Mouse (Mus musculus): ENCODE data around the gene Invs. TPM values are rescaled to one million over a fixed set of nuclear protein-coding genes. Genes with fewer than 3 reads are reported as not detected.

Invs gene
- polyA plus RNA-seq, 1 experiment, result 3.6 TPM

- DNase-seq, result no peak
- H3K27me3 ChIP-seq (ENCODE audit: control insufficient read depth, insufficient read depth, low read length), result no peaks in the 10 kb centered on the region
- no peaks in the 10 kb centered on the region for H3K4me1 ChIP-seq (replicated peaks; ENCODE audit: control insufficient read depth, insufficient read depth, low read length)
- TF ChIP-seq CTCF (IDR thresholded peaks at IDR 0.05; ENCODE audit: borderline replicate concordance, control insufficient read depth, extremely low read depth, insufficient read depth, low read length, poor library complexity) (no peak), POLR2A (IDR thresholded peaks at IDR 0.05; ENCODE audit: control insufficient read depth, extremely low read depth, insufficient read depth, low read length, poor library complexity) (no peak)
- no peak overlapping the region for H3K27ac ChIP-seq (ENCODE audit: control insufficient read depth, insufficient read depth, low read length)
- peaks cover 49% of the 10 kb centered on the region for H3K36me3 ChIP-seq (ENCODE audit: control insufficient read depth, insufficient read depth, low read length)
- H3K4me3 ChIP-seq (ENCODE audit: control insufficient read depth, insufficient read depth, low read length), result no peak overlapping the region
- WGBS, result 98% methylated on average over 6 of the region's 6 CpGs
Observed at GRCm38 (mm10) chr4:48458436-48458835, 178.9 kb downstream of the Invs start.

- no peak overlapping the region for H3K27ac ChIP-seq (ENCODE audit: control insufficient read depth, insufficient read depth, low read length)
- 95% methylated on average over 1 of the region's 1 CpGs for WGBS
- DNase-seq, result no peak
- H3K36me3 ChIP-seq (ENCODE audit: control insufficient read depth, insufficient read depth, low read length), result peaks cover 36% of the 10 kb centered on the region
- no peaks in the 10 kb centered on the region for H3K4me1 ChIP-seq (replicated peaks; ENCODE audit: control insufficient read depth, insufficient read depth, low read length)
- no peak overlapping the region for H3K4me3 ChIP-seq (ENCODE audit: control insufficient read depth, insufficient read depth, low read length)
- TF ChIP-seq POLR2A (IDR thresholded peaks at IDR 0.05; ENCODE audit: control insufficient read depth, extremely low read depth, insufficient read depth, low read length, poor library complexity) (no peak), CTCF (IDR thresholded peaks at IDR 0.05; ENCODE audit: borderline replicate concordance, control insufficient read depth, extremely low read depth, insufficient read depth, low read length, poor library complexity) (no peak)
- no peaks in the 10 kb centered on the region for H3K27me3 ChIP-seq (ENCODE audit: control insufficient read depth, insufficient read depth, low read length)
Observed at GRCm38 (mm10) chr4:48461060-48461459, 181.5 kb downstream of the Invs start.

GRCm38 (mm10) chr4:48470977-48471376 lies 191.4 kb downstream of the Invs start:
- H3K27ac ChIP-seq (ENCODE audit: control insufficient read depth, insufficient read depth, low read length), result no peak overlapping the region
- WGBS, result 63% methylated on average over 1 of the region's 1 CpGs
- no peak overlapping the region for H3K4me3 ChIP-seq (ENCODE audit: control insufficient read depth, insufficient read depth, low read length)
- H3K4me1 ChIP-seq (replicated peaks; ENCODE audit: control insufficient read depth, insufficient read depth, low read length), result peaks cover 3% of the 10 kb centered on the region; the same call in 1 of the 2 replicates
- no peak for DNase-seq
- TF ChIP-seq CTCF (IDR thresholded peaks at IDR 0.05; ENCODE audit: borderline replicate concordance, control insufficient read depth, extremely low read depth, insufficient read depth, low read length, poor library complexity) (no peak), POLR2A (IDR thresholded peaks at IDR 0.05; ENCODE audit: control insufficient read depth, extremely low read depth, insufficient read depth, low read length, poor library complexity) (no peak)
- peaks cover 18% of the 10 kb centered on the region for H3K36me3 ChIP-seq (ENCODE audit: control insufficient read depth, insufficient read depth, low read length)
- H3K27me3 ChIP-seq (ENCODE audit: control insufficient read depth, insufficient read depth, low read length), result no peaks in the 10 kb centered on the region

- Histone ChIP-seq H3K4me3 (ENCODE audit: control insufficient read depth, insufficient read depth, low read length) (peak overlapping the region; percentile 86), H3K27ac (ENCODE audit: control insufficient read depth, insufficient read depth, low read length) (no peak overlapping the region), H3K36me3 (ENCODE audit: control insufficient read depth, insufficient read depth, low read length) (peaks cover 13% of the 10 kb centered on the region), H3K27me3 (ENCODE audit: control insufficient read depth, insufficient read depth, low read length) (no peaks in the 10 kb centered on the region), H3K4me1 (replicated peaks; ENCODE audit: control insufficient read depth, insufficient read depth, low read length) (peaks cover 3% of the 10 kb centered on the region; the same call in 1 of the 2 replicates)
- TF ChIP-seq POLR2A (IDR thresholded peaks at IDR 0.05; ENCODE audit: control insufficient read depth, extremely low read depth, insufficient read depth, low read length, poor library complexity) (no peak), CTCF (IDR thresholded peaks at IDR 0.05; ENCODE audit: borderline replicate concordance, control insufficient read depth, extremely low read depth, insufficient read depth, low read length, poor library complexity) (no peak)
- peak; percentile 27 for DNase-seq
- 10% methylated on average over 12 of the region's 12 CpGs for WGBS
Observed at GRCm38 (mm10) chr4:48472052-48472791, 192.7 kb downstream of the Invs start.

- H3K4me1 ChIP-seq (replicated peaks; ENCODE audit: control insufficient read depth, insufficient read depth, low read length), result peaks cover 3% of the 10 kb centered on the region; the same call in 1 of the 2 replicates
- peaks cover 8% of the 10 kb centered on the region for H3K36me3 ChIP-seq (ENCODE audit: control insufficient read depth, insufficient read depth, low read length)
- H3K27me3 ChIP-seq (ENCODE audit: control insufficient read depth, insufficient read depth, low read length), result no peaks in the 10 kb centered on the region
- DNase-seq, result peak; percentile 95
- WGBS, result under 1% methylated on average over 89 of the region's 89 CpGs
- TF ChIP-seq CTCF (IDR thresholded peaks at IDR 0.05; ENCODE audit: borderline replicate concordance, control insufficient read depth, extremely low read depth, insufficient read depth, low read length, poor library complexity), result no peak; the same call in 1 of the 2 replicates
- peak; percentile 88 for TF ChIP-seq POLR2A (IDR thresholded peaks at IDR 0.05; ENCODE audit: control insufficient read depth, extremely low read depth, insufficient read depth, low read length, poor library complexity)
- H3K27ac ChIP-seq (ENCODE audit: control insufficient read depth, insufficient read depth, low read length), result no peak within 1 kb of the TSS
- H3K4me3 ChIP-seq (ENCODE audit: control insufficient read depth, insufficient read depth, low read length), result peak within 1 kb of the TSS; percentile 86
Observed at GRCm38 (mm10) chr4:48472792-48473650, 193.5 kb downstream of the Invs start, which contains the start of gene Tex10. Tex10 (minus strand) TSS chr4:48473459.

- no peak for DNase-seq
- H3K27me3 ChIP-seq (ENCODE audit: control insufficient read depth, insufficient read depth, low read length), result no peaks in the 10 kb centered on the region
- H3K4me1 ChIP-seq (replicated peaks; ENCODE audit: control insufficient read depth, insufficient read depth, low read length), result peaks cover 3% of the 10 kb centered on the region; the same call in 1 of the 2 replicates
- H3K4me3 ChIP-seq (ENCODE audit: control insufficient read depth, insufficient read depth, low read length), result peak overlapping the region; percentile 86
- no peak for TF ChIP-seq CTCF (IDR thresholded peaks at IDR 0.05; ENCODE audit: borderline replicate concordance, control insufficient read depth, extremely low read depth, insufficient read depth, low read length, poor library complexity)
- TF ChIP-seq POLR2A (IDR thresholded peaks at IDR 0.05; ENCODE audit: control insufficient read depth, extremely low read depth, insufficient read depth, low read length, poor library complexity), result no peak
- no peak overlapping the region for H3K27ac ChIP-seq (ENCODE audit: control insufficient read depth, insufficient read depth, low read length)
- H3K36me3 ChIP-seq (ENCODE audit: control insufficient read depth, insufficient read depth, low read length), result peaks cover 2% of the 10 kb centered on the region
- 68% methylated on average over 2 of the region's 2 CpGs for WGBS
Observed at GRCm38 (mm10) chr4:48473651-48474011, 194.1 kb downstream of the Invs start.

Measured in thymus, adult 2 months (tissue).